Mouse (Mus musculus) layer of hippocampus, postnatal 14 days (tissue): Measurements from ENCODE around the gene Endod1. TPM values are rescaled to one million over a fixed set of nuclear protein-coding genes. Genes with fewer than 3 reads are reported as not detected.

Experiments used
- DNase-seq, 2 experiments: peaks; one replicate each; pipeline ENCODE4 v3.0.0; 2021 to 2022; ENCODE audit warnings: low spot score in 2 of 2, mixed read lengths in 1 of 2
- total RNA-seq, 2 experiments: library from RNA; stranded (reverse); gene quantifications; 2 replicates each; pipeline ENCODE4 v1.2.3; 2021

Endod1 gene
- total RNA-seq, 2 experiments from 2014 or later, result 47.3 to 49.6 TPM

GRCm38 (mm10) chr9:14336901-14337300 lies 44.4 kb downstream of the Endod1 start:
- DNase-seq, result no peak

GRCm38 (mm10) chr9:14335829-14336228 lies 45.5 kb downstream of the Endod1 start:
- DNase-seq, result no peak

- DNase-seq, result no peak
These were observed 64.7 kb downstream of the Endod1 start for GRCm38 (mm10) chr9:14316618-14317017.

GRCm38 (mm10) chr9:14314477-14314876 lies 66.8 kb downstream of the Endod1 start:
- DNase-seq, result peak in 1 of 2 experiments; percentile 26

GRCm38 (mm10) chr9:14313968-14314367 lies 67.3 kb downstream of the Endod1 start:
- DNase-seq, result no peak

- DNase-seq, result no peak
These were observed 74.0 kb downstream of the Endod1 start for GRCm38 (mm10) chr9:14307341-14307740.

GRCm38 (mm10) chr9:14304262-14304968 lies 76.9 kb downstream of the Endod1 start:
- DNase-seq, result peak in 1 of 2 experiments; percentile 37

Other genes with a start within 250 kb of the Endod1 start
- 10 to 100 TPM; 59.1 to 66.2 TPM for gene Sesn3, start 106.4 kb downstream of the Endod1 start, total RNA-seq
- gene Kdm4d, start 119.0 kb upstream of the Endod1 start, total RNA-seq, result 1 to 10 TPM; 1.3 to 1.6 TPM
- gene Cwc15, start 119.1 kb upstream of the Endod1 start, total RNA-seq, result 10 to 100 TPM; 72.4 to 89.5 TPM